Mouse (Mus musculus): ENCODE results near the gene Lrp4. TPM values are rescaled to one million over a fixed set of nuclear protein-coding genes. Genes with fewer than 3 reads are reported as not detected.

Gene Lrp4
- 5.1 TPM for polyA plus RNA-seq (2014; fragmentation: Illumina TruSeq; extraction: RNeasy Lipid Tissue Mini Kit (QIAGEN cat#74804); ENCODE audit: low replicate concordance)

DNA sequence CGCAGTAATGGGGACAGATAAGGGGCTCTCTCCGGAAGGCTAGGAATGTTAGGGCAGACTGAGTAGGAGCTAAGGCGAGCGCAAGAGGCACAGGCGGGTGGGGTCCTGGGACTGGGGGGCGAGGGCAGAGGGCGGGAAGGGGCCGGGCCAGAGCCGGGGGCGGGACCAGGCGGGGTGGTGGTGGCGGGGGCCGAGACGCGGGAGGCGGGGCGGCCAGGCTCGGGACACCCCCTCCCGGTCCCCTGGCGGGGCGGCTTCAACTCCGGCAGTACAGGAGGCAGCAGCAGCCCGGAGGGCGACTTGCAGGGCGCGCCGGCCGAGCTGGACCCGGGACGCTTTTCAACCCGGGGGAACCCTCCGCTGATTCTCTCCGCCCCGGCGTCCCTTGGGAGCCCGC is at the start of gene Lrp4:
Gene Lrp4, plus strand, starts transcription at position 253 of the 397 bp plus-strand sequence.

DNA sequence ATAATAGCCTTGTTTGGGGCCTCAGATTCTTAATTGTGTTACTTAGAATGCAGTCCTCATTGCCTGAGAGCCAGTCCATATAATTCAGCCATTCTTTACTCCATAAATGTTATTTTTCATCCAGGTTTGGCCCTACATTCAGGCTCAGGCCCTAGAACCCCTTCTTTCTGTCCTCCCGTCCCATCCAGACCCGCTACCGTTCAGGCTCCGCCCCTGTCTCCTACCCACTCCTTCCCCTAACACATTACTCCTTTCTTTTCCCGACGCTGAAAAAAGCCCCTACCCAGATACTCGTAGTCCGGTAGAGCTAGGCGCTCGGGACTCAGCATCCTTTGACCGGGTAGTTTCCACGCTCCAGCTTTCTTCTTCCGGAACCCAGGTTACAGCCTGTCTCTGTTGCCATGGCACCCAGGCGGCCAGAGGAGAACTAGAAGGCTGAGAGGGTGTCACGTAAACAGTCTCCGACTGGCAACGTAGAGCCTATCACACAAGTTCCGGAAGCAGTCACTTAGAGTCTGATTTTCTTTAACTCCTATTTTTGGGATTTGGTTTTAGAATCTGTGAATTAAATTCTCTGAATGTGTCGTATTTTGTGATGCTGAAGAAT is 12.9 kb upstream of the Lrp4 start, which contains the start of gene 1110051M20Rik:
Gene 1110051M20Rik, minus strand, starts transcription at position 419 of the 607 bp plus-strand sequence.

DNA sequence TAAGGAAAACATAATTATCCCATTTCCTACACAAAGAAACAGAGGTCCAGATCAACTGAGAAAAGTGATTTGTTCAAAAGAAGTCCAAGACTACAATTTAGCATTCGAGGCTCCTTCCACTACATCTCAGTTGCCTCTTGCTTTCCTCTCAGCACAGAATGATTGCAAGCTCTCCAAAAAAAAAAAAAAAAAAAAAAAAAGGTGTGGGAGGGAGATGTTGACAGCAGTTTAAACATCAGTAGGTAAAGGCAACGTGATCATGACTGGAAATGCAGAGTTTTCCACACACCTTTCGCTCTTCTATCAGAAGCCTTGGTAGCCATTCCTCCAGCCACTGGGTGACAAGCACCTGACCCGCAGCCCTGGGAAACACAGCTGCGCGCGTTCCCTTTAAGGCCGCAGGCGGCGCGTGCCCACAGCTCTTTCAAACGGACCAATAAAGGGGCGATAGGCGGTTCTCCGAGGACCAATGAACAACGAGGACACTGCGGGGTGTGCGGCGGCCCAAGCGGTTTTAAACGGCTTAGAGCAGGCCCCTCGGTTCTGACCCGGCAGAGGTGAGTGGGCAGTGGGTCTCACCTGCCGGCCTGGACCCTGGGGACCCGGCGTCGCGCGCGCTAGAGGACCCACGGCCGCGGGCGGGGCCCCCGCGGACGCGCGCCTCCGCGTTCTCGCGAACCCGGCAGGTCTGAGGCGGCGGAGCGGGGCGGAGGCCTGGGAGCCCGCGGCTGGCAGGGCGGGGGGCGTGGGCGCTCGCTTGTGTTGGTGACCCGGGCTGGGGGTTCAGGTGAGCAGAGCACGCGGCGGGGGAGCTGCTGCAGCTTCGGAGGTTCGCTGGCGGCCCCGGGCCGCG is 69.2 kb downstream of the Lrp4 start, which contains the start of gene Ckap5:
Gene Ckap5, plus strand, starts transcription at position 469 of the 853 bp plus-strand sequence.

Other genes starting within 250 kb of the Lrp4 start
- gene Ddb2, start 220.5 kb upstream of the Lrp4 start, polyA plus RNA-seq (2014; fragmentation: Illumina TruSeq; extraction: RNeasy Lipid Tissue Mini Kit (QIAGEN cat#74804); ENCODE audit: low replicate concordance): 21.9 TPM
- not detected for gene Pacsin3, start 201.6 kb upstream of the Lrp4 start, polyA plus RNA-seq (2014; fragmentation: Illumina TruSeq; extraction: RNeasy Lipid Tissue Mini Kit (QIAGEN cat#74804); ENCODE audit: low replicate concordance)
- 5.3 TPM for gene Arfgap2, start 192.5 kb upstream of the Lrp4 start, polyA plus RNA-seq (2014; fragmentation: Illumina TruSeq; extraction: RNeasy Lipid Tissue Mini Kit (QIAGEN cat#74804); ENCODE audit: low replicate concordance)
- 1.9 TPM for gene 1110051M20Rik, start 12.8 kb upstream of the Lrp4 start, polyA plus RNA-seq (2014; fragmentation: Illumina TruSeq; extraction: RNeasy Lipid Tissue Mini Kit (QIAGEN cat#74804); ENCODE audit: low replicate concordance)
- 27.0 TPM for gene Ckap5, start 69.3 kb downstream of the Lrp4 start, polyA plus RNA-seq (2014; fragmentation: Illumina TruSeq; extraction: RNeasy Lipid Tissue Mini Kit (QIAGEN cat#74804); ENCODE audit: low replicate concordance)
- not detected for gene F2, start 178.9 kb downstream of the Lrp4 start, polyA plus RNA-seq (2014; fragmentation: Illumina TruSeq; extraction: RNeasy Lipid Tissue Mini Kit (QIAGEN cat#74804); ENCODE audit: low replicate concordance)
- gene Zfp408, start 192.3 kb downstream of the Lrp4 start, polyA plus RNA-seq (2014; fragmentation: Illumina TruSeq; extraction: RNeasy Lipid Tissue Mini Kit (QIAGEN cat#74804); ENCODE audit: low replicate concordance): 2.0 TPM
- 9.5 TPM for gene Arhgap1, start 192.3 kb downstream of the Lrp4 start, polyA plus RNA-seq (2014; fragmentation: Illumina TruSeq; extraction: RNeasy Lipid Tissue Mini Kit (QIAGEN cat#74804); ENCODE audit: low replicate concordance)